Mouse (Mus musculus) stomach, embryonic 16.5 days (tissue): ENCODE results near the gene Ucp3. TPM values are rescaled to one million over a fixed set of nuclear protein-coding genes. Genes with fewer than 3 reads are reported as not detected.

Source experiments
- ATAC-seq: fragments of 200-750 bp; cut with Nextera tagmentation; 2 replicates; pipeline ENCODE4 v1.8.0; 2017; ENCODE audit warnings: moderate number of reproducible peaks, moderate TSS enrichment; ENCODE audit not compliant: insufficient read depth, low FRiP score
- H3K27ac ChIP-seq: fragments of 300-500 bp; sonication (generic); 2 replicates; pipeline ENCODE4 v1.5.1; 2014; ENCODE audit warnings: low read length
- H3K27me3 ChIP-seq: fragments of 300-500 bp; sonication (generic); 2 replicates; pipeline ENCODE4 v1.6.1; 2014; ENCODE audit warnings: low read length, control low read depth, mixed read lengths; ENCODE audit not compliant: control insufficient read depth, insufficient read depth
- H3K36me3 ChIP-seq: fragments of 300-500 bp; sonication (generic); 2 replicates; pipeline ENCODE4 v1.6.1; 2014; ENCODE audit warnings: low read length; ENCODE audit not compliant: control insufficient read depth, insufficient read depth
- H3K4me1 ChIP-seq: fragments of 300-500 bp; sonication (generic); 2 replicates; pipeline ENCODE4 v1.6.1; 2014; ENCODE audit warnings: low read length, control low read depth, mixed read lengths; ENCODE audit not compliant: control insufficient read depth, insufficient read depth
- H3K4me2 ChIP-seq: fragments of 300-500 bp; sonication (generic); 2 replicates; pipeline ENCODE4 v1.6.1; 2014; ENCODE audit warnings: low read depth, low read length, mixed read lengths
- H3K4me3 ChIP-seq: fragments of 300-500 bp; sonication (generic); replicated peaks from 2 replicates; pipeline ENCODE4 v1.5.1; 2014; ENCODE audit warnings: mild to moderate bottlenecking, low read length
- H3K9ac ChIP-seq: fragments of 300-500 bp; sonication (generic); 2 replicates; pipeline ENCODE4 v1.6.1; 2014; ENCODE audit warnings: low read length
- H3K9me3 ChIP-seq: fragments of 300-500 bp; sonication (generic); replicated peaks from 2 replicates; pipeline ENCODE4 v1.6.1; 2016; ENCODE audit warnings: low read length, control low read depth; ENCODE audit not compliant: control insufficient read depth
- WGBS: fragments of 180-500 bp; shearing (Covaris S2); extraction: QIAGEN DNeasy Blood & Tissue Kit; methylation state at CpG from one replicate; pipeline ENCODE4 v1.1.7; 2014; 5-methylcytosine and 5-hydroxymethylcytosine counted together
- polyA plus RNA-seq: library from polyadenylated mRNA; unstranded; fragments of >200 nt; fragmentation: Nextera tagmentation; extraction: Ambion mirVana; gene quantifications from 2 replicates; pipeline ENCODE4 v1.2.1, GENCODE M21; 2015

The Ucp3 gene
- polyA plus RNA-seq, 1 experiment from 2014 or later: 0.10 TPM

DNA sequence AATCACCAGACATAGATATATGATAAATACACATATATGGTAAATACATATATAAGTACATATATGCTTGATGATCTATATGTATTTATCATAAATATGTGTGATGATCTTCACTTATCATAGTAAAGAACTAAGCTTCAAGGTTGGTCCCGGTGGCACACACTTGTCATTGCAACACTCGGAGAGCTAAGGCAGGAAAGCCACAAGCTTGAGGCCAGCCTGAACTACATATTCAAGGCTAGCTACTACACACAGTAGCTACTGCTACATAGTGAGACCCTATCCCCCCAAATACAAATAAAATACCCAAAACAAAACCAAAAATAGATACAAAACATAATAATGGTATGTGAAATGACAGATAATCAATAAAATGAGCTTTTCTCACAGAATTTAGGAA lies 63.0 kb downstream of the Ucp3 start:
- WGBS: 73% methylated on average over 2 of the region's 2 CpGs
- H3K4me3 ChIP-seq: no peak overlapping the region
- no peak overlapping the region for H3K4me2 ChIP-seq
- ATAC-seq: no peak
- no peak overlapping the region for H3K27ac ChIP-seq
- H3K36me3 ChIP-seq: peaks cover 13% of the 10 kb centered on the region
- H3K9me3 ChIP-seq: no peaks in the 10 kb centered on the region
- no peak overlapping the region for H3K9ac ChIP-seq
- H3K4me1 ChIP-seq: peaks cover 10% of the 10 kb centered on the region
- no peaks in the 10 kb centered on the region for H3K27me3 ChIP-seq

Other genes with a start within 250 kb of the Ucp3 start
- gene Pgm2l1, start 245.6 kb upstream of the Ucp3 start, polyA plus RNA-seq: 1.7 and 2.5 TPM in 2 replicates
- gene P4ha3, start 187.5 kb upstream of the Ucp3 start, polyA plus RNA-seq: 4.4 and 4.7 TPM in 2 replicates
- gene C2cd3, start 100.8 kb upstream of the Ucp3 start, polyA plus RNA-seq: 19.4 and 19.6 TPM in 2 replicates
- gene Ppme1, start 100.7 kb upstream of the Ucp3 start, polyA plus RNA-seq: 42.2 and 46.5 TPM in 2 replicates
- gene Ucp2, start 20.3 kb downstream of the Ucp3 start, polyA plus RNA-seq: 351 and 400 TPM in 2 replicates
- 0.99 and 1.0 TPM in 2 replicates for gene Dnajb13, start 42.0 kb downstream of the Ucp3 start, polyA plus RNA-seq
- 28.6 and 34.3 TPM in 2 replicates for gene Coa4, start 64.1 kb downstream of the Ucp3 start, polyA plus RNA-seq
- gene Rab6a, start 134.4 kb downstream of the Ucp3 start, polyA plus RNA-seq: 78.0 and 84.9 TPM in 2 replicates
- 68.9 and 76.9 TPM in 2 replicates for gene Mrpl48, start 135.3 kb downstream of the Ucp3 start, polyA plus RNA-seq
- gene Plekhb1, start 189.4 kb downstream of the Ucp3 start, polyA plus RNA-seq: 13.8 and 13.9 TPM in 2 replicates
- 34.2 and 35.7 TPM in 2 replicates for gene Fam168a, start 233.6 kb downstream of the Ucp3 start, polyA plus RNA-seq